Mouse (Mus musculus): ENCODE data around the gene Raf1.

The Raf1 gene

DNA sequence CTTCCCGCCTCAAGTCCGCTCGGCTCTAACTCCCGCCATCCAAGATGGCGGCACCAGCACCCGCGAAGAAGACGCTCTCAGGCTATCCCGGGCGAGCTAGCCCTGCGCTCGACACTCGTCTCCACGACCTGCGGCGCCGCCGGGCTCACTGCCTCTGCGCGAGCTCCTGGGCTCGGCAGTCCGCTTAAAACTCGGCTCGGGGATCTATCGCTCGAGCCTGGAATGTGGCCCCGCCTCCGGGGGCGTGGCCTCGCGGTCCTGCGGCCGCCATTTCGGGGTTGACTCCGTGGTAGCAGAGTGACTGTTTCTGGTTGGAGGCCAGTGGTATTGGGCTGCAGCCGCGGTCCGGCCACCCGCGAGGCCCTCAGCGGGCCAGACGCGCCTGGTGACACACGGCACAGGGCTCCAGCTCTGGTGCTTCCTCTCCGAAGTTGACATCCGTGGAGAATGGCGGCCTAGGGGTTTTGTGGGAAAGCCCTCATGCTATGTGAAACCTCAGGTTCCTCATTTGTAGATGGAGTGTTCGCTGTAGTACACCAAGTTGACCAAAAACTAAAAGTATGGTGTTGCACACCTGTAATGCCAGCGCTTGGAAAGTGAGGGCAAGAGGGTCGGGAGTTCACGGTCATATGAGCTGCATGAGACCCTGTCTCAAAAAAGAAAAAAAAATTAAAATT lies at the start of gene Raf1:
Raf1 (minus strand) TSS at position 184 of the 677 bp plus-strand sequence.
- DNase-seq (ENCODE audit: extremely low read depth, low read depth), result peak; percentile 89

DNA sequence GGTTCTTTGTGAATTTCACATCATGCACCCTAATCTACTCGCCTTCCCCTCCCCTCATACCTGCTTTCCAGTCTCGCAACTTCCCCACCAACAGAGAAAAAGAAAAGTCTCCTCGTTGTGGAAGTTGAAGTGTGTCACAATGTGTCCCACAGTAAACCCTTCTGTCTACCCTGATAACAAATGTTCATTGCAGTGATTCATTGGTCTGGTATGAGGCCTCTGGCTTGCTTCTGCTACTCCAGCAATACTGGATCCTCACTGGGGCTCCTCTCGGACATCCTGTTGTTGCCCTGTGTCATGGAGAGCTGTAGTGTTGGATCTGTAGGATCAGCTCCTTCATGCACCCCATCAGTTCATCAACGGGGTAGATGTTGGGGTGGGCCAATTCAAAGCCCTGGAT lies 45.8 kb upstream of the Raf1 start:
- DNase-seq (ENCODE audit: extremely low read depth, low read depth), result no peak

DNA sequence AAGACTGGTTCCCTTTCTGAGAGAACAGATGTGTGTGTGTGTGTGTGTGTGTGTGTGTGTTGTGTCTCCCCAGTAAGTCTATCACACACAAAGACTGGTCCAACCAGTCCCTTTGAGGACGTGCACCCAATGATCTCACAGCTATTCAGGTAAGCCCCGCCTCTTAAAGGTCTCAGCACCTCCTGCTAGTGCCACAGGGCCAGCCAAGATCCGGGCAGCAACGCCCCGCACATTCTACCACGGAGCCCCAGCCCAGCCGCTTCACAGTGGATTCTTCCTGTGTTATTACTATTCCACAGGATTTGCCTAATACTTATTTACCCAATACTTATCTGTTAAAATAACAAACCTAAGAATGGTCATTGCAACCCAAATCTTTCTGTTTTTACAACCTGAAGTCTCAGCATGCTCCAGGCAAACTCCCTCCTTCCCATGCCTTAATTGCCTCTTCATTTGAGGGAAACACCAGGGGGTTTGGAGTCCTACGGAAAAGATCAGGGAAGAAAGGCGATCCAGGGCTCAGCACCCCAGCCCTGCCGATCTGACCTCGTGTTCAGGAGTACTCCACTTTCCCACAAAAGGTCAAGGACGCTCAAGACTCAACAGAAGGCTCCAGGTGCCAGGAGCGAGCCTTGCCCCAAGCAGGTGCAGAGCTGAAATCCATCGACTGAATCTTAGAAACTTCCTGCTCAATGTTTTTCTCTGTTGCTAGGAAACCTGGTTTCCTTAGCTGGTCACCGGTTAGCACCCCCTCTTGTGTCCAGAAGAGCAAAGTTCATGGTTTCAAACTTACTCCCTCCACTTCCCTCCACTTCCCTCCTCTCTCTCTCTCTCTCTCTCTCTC lies 41.5 kb upstream of the Raf1 start:
- DNase-seq (ENCODE audit: extremely low read depth, low read depth), result no peak

DNA sequence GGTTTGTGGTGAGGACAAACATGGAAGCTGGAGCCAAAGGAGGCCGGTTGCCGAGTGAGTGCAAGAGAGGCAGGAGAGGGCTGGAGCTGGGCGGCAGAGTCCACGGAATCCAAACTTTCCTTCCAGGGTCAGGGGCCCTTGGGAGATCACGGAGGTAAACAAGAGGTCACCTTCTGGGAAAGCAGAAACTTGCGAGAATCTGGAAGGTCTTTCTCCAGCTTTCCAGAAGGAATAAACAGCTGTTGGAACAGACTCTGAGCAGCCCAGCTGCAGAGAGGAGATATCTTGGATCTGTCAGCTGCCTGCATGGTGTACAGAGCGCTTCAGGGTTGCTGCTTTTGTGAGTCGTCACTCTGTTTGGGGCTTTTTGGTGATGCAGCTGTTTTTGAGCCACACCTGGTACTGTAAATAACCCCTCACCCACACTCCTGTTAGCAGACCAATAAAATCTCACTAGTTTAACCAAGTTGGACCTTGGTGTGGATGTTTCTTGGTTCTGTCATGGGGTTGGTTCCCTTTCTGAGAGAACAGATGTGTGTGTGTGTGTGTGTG lies 40.7 kb upstream of the Raf1 start:
- no peak for DNase-seq (ENCODE audit: extremely low read depth, low read depth)

DNA sequence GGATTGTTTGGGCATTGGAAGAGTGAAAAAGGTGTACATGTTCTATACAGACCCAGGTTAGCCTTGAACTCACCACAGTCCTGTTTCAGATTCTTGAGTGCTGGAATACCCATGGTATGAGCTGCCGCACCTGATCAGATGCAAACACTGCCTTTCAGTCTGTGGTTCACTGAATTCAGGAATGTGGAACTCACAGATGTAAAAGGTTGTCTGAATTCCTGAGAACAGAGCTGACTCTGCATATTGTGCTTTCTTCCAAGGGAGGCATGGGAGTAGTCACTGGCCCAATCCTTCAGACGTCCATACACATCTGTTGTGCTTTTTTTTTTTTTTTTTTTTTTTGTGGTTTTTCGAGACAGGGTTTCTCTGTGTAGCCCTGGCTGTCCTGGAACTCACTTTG lies 34.8 kb upstream of the Raf1 start:
- DNase-seq (ENCODE audit: extremely low read depth, low read depth), result no peak

DNA sequence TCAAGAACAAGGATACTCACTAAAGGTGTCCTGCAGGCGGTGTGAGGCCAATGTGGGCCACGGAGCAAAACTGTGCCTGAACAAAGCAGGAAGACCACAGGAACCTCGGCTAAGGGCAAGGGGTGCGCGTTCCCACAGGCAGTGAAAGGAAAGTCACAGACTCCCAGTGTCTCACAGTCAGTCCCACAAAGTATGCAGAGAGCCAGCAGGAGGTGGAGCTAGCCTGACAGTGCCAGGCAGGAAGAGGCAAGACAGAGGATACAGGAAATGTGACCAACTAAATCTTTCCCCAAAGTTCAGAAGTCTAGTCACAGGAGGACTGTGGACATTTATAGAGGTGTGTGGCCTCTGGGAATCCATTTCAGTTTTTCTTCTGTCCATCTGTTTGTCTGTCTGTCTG lies 26.5 kb upstream of the Raf1 start:
- DNase-seq (ENCODE audit: extremely low read depth, low read depth), result no peak

DNA sequence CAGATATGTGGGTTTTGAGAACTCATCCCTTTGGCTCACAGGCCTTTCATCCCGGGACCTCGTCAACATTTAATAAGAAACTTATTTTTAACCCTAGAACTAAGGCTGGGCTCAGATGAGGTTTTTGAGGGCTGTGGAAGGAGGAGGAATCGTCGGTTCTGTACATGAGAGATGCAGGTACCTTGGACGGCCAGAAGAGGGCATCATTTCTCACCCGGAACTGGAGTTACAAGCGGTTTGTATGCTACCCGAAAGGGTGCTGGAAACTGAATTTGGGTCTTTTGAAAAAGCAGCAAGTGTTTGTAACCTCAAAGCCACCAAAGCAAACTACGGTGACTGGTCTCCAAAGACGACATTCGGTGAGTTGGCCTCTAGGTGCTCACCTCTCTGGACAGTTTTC lies 24.9 kb upstream of the Raf1 start:
- peak; percentile 43 for DNase-seq (ENCODE audit: extremely low read depth, low read depth)

DNA sequence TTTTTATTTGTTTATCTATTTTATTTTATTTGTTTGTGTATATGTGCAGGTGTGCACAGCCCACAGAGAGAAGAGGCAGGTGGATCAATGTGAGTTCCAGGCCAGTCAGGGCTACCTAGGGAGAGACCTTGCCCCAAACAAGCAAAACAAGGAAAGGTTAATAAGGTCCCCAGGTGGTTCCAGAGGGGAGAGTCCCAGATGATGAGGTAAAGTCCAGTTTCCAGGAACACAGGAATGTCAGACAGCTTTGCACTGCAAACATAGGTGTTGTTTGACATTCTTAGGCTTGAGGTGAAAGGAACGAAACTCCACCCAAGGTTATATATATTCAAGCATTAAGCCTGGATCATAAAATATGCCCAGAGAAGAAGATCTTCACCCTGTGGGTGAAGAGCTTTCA lies 24.3 kb upstream of the Raf1 start:
- DNase-seq (ENCODE audit: extremely low read depth, low read depth), result no peak

DNA sequence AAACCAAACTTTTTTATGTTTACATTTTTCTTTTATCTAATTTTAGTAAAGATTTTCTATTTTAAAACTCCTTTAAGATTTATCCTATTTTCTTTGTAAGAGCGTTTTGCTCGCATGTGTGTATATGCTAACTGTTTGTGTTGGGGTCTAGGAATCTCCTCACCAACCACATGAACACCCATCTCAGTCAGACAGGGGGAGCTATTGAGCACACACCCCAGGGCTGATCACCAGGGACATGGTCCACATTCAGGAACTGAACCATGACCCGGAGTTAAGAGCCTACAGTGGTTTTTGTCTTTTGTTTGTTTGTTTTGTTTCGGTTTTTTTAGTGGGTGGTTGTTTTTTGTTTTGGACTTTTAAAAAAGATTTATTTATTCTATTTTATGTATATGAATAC lies 22.3 kb upstream of the Raf1 start:
- no peak for DNase-seq (ENCODE audit: extremely low read depth, low read depth)

DNA sequence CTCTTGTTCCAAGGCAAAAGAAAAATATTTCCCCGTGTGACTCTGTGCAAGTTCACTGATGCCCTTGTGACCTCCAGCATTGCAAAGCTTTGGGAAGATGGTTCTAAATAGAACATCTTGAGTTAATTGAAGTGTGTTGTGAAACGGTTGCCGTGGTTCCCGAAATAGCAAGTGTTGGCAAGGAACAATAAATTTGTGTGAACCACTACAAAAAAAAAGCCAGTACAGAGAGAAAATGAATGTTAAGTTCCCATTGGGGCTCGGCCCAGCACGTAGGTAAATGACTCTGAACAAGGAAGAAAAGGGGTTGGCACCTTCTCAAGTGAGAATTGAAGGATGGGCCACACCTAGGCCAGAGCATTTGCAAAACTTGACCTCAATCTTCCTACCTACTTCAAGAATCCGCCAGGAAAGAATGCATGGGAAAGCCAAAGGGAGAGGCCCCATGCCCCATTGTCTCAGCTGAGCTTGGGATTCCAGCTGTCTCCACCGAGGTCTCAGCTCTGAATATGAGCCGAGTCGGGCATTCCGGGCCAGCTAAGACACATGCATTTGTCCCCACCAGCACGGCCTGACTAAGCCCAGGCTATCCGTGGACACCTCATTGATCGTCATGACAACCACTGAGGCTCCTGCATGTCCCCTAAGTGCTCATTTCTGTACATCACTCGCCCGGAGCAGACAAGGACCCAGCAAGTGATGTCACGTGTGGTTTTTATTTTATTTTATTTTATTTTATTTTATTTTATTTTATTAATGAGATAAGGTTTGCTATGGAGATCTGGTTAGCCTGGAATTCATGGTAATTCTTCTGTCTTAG lies 21.5 kb upstream of the Raf1 start:
- no peak for DNase-seq (ENCODE audit: extremely low read depth, low read depth)

DNA sequence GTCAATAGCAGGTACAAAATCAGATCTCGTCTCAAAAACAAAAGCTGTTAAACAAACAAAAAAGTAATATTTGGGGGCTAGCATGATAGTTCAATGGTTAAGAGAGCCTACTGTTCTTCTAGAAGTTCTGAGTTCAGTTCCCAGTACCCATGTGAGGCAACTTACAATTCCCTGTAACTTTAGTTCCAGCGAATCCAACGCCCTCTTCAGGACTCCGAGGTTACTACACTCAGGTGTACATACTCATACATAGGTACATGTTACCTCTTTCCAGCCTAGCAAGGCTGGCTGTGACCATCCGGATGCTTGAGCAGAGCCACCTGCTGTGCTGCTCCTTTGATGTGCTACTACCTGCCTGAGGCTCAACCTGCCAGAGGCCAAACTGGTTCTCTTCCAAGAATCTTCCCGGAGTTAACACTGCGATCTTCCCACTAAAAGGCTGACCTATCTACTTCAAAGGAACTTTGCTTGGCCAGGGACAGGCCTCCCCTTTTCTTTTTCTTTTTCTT lies 20.3 kb upstream of the Raf1 start:
- DNase-seq (ENCODE audit: extremely low read depth, low read depth), result no peak

DNA sequence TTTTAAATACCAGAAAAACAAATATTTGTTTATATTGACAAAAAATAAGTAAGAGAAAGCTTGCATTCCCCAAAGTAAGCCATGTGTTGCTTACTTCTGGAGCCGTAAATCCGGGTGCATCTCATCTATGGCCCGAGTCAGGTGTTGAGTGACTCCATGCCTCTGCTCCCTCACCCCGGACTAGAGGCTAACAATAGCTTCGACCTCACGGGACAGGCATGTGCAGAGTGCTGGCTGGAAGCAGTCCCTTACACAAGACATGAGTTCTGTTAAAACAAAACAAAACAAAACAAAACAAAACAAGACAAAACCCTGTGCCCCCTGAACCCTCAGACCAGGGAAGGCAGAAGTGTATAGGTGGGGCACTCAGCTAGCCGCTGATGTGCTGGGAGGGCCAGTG lies 18.7 kb upstream of the Raf1 start:
- no peak for DNase-seq (ENCODE audit: extremely low read depth, low read depth)

DNA sequence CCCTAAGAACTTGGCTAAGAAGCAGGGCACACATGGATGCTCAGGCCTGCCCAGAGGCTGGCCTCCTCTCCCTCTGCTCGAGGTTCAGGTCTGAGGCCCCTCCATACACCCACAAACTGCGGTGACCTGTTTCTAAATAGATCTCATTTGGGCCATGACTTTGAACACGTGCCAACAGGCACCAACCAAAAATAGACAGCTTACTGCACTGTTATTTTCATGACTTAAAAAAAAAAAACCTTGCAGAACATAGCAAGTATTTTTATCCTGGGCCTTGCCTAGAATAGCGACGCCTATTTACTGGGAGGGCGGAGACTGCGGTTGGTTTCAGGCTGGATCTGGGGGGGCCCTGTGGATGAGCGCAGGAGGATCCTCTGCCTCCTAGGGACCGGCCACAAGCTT lies 18.0 kb upstream of the Raf1 start:
- DNase-seq (ENCODE audit: extremely low read depth, low read depth), result no peak

DNA sequence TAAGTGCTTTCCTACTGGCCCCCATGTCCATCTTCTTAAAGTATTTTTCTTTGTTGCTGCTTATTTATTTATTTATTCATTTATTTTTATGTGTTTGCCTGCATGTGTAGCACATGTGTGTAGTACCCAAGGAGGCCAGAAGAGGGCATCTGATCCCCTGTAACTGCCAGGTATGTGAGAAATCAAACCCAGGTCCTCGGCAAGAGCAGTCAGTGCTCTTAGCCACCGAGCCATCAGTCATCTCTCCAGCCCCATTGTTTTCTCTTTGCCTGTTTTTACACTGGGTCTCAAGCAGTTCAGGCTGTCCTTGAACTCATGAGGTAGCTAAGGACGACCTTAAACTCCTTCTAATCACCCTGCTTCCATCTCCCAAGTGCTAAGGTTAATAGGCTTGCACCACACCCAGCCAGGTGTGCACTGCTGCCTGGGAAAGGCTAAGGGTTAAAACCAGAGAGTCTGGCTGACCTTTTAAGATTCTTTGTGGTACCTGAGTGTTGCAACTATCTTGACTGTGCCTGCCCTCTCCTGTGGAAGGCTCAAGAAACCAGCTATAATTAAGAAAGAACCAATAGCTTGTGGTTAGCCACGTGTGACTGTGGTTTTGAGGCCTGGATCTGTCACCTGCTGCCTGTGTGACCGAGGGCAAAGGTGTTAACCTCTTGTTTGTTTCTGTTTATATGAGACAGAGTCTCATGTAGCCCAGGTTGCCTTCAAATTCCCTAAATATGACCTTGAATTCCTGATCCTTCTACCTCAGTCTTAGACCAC lies 16.7 kb upstream of the Raf1 start:
- DNase-seq (ENCODE audit: extremely low read depth, low read depth), result no peak

DNA sequence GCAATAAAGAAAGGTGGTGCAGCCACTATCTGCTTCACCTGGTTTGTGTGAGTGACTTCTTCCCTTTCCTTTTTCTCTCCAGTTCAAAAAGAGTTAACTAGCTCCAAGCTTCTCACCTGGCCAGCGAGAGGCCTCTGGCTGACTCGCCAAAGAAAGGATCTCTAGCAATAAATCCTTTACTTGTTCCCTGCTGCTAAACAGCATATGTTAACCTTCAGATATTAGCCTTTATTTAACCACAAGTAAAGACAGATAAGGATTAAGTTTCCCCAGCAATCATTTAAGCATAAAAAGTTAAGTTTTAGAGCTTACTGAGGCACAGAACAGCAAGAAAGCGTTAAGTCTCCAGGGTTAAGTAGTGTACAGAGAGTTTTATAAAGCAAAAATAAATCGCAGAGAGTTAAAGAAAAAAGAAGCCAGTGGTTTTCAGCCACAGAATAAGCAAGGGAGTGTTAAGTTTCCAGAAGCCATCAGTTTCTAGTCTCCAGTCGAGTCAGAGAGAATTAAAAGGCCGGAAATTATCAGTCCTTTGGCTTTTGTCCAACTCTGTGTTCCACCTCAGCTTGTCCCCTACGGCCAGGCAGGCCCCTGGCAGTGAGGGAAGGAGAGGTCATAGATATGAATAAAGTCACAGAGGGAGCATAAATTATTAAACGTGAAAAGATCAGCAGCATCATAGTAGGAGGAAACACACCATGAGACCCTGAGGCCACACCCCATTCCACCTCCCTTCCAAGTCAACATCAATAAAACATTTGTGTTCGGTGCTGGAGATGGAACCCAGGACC lies 15.9 kb upstream of the Raf1 start:
- no peak for DNase-seq (ENCODE audit: extremely low read depth, low read depth)

DNA sequence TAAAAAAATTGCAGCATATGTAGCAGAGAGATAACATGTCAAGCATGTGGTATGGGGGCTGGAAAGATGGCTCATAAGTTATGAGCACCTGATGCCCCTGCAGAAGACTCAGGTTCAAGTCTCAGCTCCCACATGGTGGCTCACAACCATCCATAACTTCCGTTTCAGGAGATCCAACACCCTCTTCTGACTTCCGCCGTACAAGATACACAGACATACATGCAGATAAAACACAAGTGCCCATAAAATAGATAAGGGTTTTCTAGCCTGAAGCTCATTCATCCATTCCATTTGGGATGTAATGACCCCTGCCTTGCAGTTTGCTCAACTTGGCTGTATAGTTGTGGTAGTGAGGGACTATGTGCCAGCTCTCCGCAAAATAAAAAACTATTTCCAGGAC lies 13.7 kb upstream of the Raf1 start:
- DNase-seq (ENCODE audit: extremely low read depth, low read depth), result no peak

DNA sequence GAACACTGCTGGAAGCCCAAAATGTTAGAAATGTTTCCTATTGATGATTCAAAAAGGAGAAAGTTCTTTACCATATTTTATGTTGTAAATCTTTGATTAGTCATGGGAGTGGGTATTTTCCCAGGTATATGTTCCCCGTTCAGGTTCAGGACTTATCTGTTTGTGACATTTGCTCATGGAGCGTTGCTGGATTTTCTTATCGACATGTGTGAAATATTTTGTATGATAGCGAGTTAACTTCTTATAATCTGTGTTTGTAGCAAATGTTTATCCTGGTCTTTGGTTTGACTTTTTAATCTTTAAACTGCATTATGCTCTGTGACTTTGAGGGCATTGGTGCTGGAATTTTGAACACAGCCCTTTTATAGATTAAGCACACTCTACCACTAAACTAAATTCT lies 12.2 kb upstream of the Raf1 start:
- no peak for DNase-seq (ENCODE audit: extremely low read depth, low read depth)

DNA sequence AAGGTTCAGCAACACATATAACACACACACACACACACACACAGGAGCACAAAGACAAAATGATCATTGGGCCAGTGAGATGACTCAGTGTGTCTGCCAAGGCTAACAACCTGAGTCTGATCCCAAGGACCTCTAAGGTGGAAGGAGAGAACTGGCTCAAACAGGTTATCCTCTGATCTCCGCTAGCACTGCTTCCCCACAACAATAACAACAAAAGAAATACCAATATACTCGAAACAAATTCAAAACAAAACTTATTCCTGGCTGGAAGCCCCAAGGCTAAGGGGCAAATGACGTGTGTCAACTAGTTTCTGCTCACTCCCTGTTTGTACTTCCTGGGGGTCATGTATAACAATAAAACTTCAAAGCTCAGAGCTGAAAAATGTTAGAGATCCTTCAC lies 11.3 kb upstream of the Raf1 start:
- DNase-seq (ENCODE audit: extremely low read depth, low read depth), result no peak

DNA sequence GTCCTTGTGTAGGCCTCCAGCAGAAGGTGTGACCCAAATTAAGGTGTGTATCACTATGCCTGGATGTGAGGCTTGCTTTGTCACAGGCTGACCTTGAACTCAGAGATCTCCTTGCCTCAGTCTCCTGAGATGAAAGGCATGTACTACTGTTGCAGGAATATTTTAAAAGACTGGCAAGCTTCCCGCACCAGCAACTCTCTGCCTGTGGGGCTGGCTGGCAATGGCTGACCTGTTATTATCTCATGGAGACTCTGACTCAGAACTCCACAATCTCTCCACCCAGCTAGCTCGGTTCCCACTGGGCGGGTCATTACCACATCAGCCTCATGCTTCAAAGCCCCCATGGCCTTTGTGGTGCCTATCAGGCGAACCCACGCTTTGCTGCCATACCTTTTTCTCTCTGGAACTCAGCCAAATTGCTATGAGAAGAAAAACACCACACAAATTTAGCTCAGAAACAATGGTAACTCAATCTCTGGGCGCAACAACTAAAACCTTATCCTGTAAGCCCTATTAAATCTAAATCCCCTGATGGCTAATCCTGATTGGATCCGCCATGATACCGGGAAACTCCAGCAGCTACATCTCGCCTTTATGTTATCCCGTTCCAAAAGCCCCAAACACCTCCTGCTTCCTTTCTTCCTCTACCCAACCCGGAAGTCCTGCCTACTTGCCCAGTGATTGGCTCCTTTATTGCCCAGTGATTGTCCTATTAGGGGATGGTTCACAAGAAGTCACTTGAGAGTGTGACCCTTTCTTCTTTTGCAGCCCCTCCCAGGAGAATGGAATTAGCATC lies 8.6 kb upstream of the Raf1 start:
- DNase-seq (ENCODE audit: extremely low read depth, low read depth), result peak; percentile 87
